Mouse (Mus musculus): ENCODE results near the gene Fblim1.
A peak's percentile ranks its signal among the peaks of the same experiment; 100 is the strongest.
"Not testable (repeated sequence)": the region's sequence is repeated elsewhere in the genome, so short reads cannot be mapped to it uniquely, and the experiment has no call there.

The Fblim1 gene

DNA sequence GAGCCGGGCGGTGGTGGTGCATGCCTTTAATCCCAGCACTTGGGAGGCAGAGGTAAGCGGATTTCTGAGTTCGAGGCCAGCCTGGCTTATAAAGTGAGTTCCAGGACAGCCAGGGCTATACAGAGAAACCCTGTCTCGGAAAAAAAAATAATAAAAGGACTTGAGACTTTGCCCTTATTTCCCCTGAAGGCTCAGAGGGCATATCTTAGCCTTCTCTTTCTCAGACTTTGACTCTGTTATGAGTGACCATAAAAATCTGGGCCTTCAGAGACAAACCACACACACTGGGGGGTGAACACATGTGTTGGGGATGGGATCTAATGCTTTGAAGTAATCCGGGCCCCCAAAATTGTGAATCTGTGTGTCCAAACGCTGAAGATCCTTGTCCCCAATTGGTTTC, 38.7 kb downstream of the Fblim1 start:
- not testable (repeated sequence) for DNase-seq (ENCODE audit: low spot score)

DNA sequence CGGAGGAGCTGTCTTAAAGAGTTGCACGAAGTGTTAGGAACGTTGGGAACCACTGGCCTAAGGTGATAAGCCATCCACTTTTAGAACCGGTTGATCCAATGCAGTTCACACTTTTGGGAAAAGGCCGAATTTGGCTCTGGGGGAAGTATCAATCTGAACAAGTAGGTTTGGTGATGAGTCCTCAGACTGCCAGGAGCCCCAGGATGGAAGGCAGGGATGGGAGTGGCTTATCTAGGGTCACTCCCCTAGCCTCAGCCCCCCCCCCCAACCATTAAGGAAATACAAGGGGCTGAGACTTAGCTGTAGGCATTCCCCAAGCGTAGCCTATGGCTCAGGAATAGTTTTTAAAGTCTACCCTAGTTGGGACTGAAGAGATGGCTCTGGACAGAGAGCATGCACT, 39.7 kb downstream of the Fblim1 start:
- DNase-seq (ENCODE audit: low spot score), result no peak

DNA sequence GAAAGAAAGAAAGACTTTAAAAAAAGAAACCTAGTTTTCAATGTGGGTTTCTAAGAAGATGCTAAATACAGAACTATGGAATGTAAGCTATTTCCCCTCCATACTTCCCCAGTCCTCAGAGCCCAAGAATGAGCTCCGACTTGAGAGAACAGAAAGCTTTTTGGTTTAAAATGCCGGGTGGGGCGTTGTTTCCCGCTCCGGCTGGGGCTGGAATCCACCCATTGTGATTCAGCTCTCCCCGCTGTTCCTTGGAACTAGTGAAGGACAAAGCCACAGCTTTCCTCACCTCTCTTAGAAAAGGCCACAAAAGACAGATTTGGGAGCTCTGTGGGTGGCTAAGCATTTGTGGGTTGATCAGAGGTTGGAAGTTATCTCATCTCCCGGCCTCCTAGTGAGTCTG, 40.6 kb downstream of the Fblim1 start:
- peak; percentile 49 for DNase-seq (ENCODE audit: low spot score)

DNA sequence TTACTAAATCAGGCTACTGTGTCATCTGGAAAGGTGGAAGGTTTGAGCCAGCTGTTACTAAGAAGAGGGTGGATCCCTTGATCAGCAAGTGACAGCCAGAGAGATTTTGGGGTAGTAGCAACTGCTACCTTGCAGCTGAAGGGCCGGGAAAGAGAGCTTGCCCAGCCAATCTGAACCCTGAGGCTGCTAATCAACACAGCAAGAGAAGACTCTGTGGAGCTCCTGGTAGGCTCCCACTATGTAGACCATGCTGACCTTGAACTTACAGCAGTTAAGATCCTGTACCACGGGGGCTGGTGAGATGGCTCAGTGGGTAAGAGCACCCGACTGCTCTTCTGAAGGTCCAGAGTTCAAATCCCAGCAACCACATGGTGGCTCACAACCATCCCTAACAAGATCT, 41.2 kb downstream of the Fblim1 start:
- DNase-seq (ENCODE audit: low spot score), result no peak

DNA sequence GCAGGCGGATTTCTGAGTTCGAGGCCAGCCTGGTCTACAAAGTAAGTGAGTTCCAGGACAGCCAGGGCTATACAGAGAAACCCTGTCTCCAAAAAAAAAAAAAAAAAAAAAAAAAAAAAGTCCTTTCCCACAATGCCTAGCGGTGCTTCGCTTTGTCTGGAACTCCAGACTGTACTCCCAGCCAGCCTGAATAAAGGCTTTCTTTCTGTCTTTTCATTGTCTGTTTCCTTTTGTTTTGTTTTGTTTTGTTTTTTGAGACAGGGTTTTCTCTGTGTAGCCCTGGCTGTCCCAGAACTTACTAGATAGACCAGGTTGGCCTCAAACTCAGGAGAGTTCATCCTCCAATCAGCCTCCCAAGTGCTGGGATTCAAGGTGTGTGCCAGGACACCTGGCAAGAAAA, 41.7 kb downstream of the Fblim1 start:
- DNase-seq (ENCODE audit: low spot score), result no peak

DNA sequence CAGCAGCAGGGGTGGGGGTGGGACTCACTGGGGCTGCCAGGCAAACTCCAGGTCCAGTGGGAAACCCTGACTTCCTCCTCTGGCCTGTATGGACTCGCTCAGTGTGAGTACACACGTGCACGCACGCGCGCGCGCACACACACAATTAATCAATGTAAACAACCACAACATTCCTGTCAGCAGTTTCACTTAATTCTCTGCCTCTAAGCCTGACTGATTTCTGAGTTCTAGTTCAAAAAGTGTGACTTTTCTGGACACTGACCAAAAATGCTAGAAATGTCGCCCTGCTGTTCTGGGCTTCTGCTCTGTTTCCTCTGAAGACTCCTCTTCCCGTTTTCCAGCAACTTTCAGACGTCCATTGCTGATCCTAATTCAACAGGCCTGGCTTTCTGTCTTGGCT, 43.6 kb downstream of the Fblim1 start:
- DNase-seq (ENCODE audit: low spot score), result no peak

DNA sequence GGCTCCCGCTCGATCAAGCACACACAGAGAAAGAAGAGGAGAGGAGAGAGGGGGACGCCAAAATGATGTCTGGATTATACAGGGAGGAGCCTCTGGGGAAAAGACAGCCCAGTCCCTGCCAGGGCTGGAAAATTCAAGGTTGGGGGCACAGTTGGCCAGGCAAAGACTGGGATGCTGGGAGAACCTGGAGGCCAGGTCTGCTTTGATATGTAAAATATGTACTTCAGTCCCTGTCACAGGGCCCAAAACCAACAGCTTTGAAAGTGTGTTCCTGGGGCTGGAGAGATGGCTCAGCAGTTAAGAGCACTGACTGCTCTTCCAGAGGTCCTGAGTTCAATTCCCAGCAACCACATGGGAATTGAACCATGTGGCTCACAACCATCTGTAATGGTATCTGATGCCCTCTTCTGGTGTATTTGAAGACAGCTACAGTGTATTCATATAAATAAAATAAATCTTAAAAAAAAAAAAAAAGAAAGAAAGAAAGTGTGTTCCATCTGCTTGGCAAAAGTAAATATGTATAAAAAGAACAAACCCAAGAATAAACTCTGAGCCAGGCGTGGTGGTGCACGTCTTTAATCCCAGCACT, 44.5 kb downstream of the Fblim1 start:
- not testable (repeated sequence) for DNase-seq (ENCODE audit: low spot score)

DNA sequence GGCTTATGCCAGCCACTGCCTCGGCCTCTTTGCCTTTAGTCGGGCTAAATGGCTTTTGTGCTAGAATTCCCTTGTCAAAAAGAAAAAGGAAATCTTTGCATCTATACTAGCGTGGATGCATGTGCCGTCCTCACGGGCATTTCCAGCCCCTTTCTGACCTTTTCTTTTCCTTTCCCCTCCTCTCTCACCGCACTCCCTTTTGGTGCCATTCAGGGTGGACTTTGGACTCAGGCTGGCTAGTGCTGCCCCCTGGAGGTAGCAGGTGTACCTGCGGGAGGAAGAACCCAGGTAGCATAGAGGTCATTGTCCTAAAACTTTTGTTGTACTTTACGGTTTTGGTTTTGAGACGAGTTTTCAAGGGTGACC, 46.0 kb downstream of the Fblim1 start:
- DNase-seq (ENCODE audit: low spot score), result peak; percentile 90

DNA sequence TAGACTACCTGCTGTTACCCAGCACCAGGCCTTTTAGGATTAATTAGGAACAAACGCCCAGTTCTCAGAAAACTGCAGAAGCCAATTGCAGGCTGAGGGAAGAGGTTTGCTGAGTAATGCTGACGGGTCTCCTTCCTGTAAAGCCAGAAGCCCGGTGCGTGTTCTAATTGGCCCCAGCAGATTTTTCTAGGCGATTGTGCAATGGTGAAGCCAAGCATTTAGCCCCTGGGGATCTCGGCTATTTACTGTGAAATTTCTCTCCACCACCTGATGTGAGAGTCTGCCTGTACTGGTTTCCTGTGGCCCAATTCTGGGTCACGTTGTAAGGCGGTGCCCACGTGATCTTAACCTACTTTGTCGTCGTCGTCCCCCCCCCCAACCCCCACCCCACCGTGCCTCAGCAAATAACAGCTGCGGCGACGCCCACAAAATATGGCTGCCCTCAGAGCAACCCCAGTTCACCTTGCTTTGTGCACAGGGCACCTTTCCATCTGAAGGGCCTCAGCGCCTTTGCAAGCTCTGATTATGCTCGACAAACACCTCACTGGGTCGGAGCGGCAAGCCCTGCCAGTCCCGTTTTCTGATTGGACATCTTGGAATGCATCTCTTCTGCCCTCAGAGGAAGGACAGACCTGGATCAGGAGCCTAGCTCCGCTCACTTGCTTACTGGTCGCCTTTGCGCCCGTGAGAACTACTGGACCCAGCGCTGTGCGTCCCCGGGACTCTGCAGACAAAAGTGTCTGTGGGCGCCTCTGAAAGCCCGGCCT, 46.6 kb downstream of the Fblim1 start:
- peak; percentile 71 for DNase-seq (ENCODE audit: low spot score)

DNA sequence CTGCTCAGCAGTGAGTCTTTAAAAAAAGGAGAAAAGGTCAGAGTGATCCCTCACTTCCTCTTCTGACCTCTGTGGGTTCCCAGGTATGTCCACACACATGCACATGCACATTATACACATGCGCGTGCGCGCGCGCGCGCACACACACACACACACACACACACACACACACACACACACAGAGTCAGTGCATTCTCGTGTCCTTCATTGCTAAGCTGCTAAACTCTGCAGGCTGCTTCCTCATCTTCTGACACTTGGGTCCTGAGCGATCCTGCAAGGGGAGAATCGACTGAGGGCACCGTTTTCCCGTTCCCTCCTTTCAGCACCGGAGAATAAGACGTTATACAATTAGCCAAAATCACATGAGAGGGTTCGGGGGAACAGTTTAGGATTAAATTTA, 47.2 kb downstream of the Fblim1 start:
- no peak for DNase-seq (ENCODE audit: low spot score)

DNA sequence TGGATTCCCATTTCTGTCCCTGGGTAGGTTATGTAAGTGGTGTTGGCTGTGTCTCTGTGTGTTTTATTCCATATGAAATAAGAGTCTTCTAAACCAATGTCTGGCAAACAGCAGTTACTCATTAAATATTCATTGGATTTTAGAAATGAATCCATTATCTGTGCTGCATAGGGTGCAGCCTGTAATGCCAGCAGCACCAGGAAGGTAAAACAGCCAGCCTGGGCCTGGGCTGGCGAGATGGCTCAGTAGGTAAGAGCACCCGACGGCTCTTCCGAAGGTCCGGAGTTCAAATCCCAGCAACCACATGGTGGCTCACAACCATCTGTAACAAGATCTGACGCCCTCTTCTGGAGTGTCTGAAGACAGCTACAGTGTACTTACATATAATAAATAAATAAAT, 49.7 kb downstream of the Fblim1 start:
- not testable (repeated sequence) for DNase-seq (ENCODE audit: low spot score)

DNA sequence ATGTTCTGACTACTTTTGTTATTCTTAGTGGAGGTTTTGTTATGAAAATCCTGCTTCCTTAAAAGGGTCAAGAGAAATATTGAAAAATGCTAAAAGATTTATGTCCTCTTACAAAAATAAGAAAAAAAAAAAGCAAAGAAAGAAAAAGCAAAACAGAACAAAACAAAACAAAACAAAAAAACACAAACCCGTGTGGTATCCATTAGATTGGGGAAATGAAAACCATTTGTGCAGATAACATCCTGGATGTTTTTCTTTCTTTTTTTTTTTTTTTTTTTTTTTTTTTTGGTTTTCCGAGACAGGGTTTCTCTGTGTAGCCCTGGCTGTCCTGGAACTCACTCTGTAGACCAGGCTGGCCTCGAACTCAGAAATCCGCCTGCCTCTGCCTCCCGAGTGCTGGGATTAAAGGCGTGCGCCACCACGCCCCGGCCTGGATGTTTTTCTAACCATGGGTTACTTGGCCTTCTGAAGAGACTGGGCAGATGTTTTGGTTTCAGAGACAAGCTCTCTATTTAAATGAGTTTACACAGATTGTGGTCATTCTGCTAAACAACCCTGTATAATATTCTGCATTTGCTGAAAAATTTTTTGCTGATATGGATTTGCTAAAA, 51.5 kb downstream of the Fblim1 start:
- DNase-seq (ENCODE audit: low spot score), result not testable (repeated sequence)

DNA sequence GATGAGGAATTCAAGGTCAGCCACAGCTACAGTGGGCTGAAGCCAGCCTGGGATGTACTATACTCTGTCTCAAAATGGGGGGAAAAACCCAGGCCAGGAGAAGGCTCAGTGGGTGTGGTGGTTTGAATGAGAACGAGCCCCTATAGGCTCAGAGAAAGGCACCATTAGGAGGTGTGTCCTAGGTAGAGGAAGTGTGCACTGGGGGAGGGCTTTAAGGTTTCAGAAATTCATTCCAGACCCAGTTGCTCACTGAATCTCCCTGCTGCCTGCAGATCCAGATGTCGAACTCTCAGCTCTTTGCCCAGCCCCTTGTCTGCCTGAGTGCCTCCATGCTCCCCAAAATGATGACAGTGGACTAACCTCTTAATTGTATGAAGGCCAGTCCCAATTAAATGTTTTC, 53.4 kb downstream of the Fblim1 start:
- no peak for DNase-seq (ENCODE audit: low spot score)

DNA sequence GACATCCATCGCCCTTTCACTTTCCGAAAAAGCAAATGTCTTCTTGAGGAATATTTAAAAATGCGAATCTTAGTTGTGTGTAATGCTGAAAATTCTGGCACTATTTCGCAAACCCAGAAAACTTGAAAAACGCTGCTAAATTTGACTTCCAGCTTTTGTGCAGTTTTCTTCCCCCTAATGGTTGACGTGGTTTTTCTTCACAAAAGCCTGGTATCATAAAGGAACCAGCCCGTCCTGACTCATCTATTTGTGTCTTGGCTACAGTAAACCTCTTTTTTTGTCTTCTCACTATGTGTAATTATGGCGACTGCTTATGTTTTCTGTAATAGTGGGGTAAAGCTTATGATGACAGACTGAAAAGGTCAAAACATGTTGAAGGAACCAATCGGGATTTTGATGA, 58.6 kb downstream of the Fblim1 start:
- no peak for DNase-seq (ENCODE audit: low spot score)

DNA sequence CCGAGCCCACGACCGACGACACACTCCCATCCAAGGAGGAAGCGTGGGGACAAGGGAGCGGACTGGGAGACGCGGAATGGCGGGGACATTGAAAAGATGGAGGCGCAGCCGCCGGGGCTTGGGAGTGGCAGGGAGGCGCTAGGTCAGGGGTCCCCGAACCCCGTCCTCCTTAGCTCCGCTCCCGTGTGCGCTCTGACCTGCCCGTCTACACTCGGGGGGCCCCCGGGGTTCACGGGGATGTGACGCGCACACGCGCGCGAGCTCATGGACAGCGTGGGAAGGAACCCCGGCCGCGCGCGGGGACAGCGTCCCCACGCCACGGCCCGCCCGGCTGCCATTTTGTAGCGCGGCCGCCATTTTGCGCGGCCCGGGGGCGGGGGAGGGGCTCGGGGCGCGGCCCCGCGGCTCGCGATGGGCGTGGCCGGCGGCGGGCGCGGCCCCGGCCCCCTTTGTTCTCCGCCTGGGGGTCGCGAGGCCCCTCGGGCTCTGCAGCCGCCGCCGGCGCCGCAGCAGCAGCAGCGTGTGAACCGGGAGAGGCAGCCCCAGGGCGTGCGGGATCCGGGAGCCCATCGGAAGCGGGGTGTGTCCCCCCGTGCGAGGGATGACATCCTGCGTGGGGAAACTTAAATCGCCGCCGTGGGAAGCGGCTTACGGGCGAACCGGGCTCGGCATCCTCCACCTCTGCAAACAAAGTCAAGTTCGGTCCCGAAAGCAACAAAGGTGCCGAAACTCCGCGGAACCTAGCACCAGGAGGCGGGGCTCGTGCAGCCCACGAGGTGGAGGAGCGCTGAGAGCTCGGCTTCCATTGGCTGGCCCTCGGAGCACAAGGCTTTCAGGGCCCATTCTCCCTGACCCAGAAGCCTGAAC, 59.3 kb downstream of the Fblim1 start:
- peak; percentile 87 for DNase-seq (ENCODE audit: low spot score)

DNA sequence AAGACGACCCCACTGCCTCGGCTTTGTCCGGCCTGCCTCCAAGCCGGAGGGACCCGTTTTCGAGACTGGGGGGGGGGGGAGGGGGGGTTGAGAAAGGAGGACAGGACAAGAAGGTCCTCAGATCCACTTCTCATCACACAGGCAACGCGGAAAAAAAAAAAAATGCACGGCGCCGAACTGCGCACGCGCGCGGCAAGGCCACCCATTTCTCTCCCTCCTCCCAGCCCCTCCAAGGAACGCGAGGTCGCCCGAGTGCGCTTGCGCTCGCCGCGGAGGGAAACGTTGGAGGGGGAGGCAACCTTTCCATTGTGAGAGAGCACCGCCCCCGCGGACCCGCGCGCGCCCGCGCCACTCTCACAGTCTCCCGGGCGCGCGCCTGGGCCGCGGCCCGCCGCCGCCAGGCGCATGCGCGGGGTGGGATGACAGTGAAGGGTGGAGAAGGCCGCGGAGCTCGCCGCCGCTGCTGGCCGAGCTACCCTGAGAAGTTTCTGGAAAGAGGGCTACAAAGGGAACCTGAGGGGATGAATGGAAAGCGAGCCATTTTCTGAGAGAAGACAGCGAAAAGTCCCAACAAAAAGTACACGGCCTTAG, 60.1 kb downstream of the Fblim1 start:
- DNase-seq (ENCODE audit: low spot score), result peak; percentile 99

DNA sequence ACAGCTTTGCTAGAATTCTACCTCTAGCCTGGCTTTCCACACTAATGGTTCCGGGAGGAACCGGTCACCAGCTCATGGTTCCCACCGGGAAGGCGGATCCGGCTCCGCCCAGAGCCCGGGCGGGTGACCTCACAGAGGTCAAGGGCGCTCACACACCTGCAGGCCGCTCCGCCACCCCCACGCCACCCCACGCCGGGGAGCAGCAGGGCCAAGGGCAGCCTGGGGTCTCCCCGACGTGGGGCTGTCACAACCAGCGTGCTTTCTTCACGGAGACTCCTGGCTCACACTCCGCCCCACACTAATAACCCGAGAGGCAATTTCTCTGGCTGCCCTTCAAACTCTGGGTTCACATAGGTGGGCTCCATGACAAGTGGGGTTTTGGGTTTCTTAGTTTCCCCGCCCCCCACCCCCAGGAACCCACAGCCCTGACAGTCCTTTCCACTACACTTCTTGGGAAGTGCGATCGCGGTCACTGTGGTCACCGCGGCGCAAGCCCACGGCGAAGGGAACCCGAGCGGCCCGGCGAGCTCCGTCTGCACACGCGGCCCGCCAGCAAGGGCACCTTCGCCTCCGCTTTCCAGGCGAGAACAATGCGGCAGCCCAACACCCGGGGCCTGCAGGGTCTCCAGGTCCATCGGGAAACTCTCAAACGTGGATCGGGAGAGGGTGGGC, 60.7 kb downstream of the Fblim1 start:
- DNase-seq (ENCODE audit: low spot score), result peak; percentile 84

DNA sequence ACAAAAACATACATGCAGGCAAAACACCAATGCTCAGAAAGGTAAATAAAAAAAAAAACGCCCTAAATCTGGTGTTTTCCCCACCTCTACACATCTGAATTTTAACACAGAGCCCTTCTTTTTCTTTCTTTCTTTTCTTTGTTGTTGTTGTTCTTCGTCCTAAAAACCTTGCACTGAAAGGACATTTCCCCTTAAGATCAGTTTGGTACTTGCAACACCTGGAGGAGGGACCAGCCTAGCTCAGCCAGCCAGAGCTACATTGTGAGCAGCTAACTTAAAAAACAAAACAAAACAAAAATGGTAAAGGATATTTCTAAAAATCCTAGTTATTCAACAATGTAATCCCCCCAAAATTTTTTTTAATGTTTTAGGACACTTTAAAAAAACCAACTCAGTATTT, 61.4 kb downstream of the Fblim1 start:
- DNase-seq (ENCODE audit: low spot score), result no peak

DNA sequence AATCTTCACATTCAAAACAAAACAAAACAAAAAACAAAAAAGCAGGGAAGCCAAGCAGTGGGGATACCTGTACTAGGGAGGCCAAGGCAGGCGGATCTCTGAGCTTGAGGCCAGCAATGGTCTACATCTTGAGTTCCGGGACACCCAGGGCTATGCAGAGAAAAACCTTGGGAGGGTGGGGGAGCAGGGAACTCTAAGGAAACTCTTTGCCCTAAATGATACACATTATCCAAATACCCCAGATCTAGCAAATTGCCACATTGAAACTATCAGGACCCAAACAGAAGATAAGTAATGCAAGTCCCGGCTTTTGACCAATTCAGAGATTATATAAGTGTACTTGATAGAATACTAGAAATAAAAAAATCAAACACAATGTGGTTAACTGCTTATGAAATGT, 62.3 kb downstream of the Fblim1 start:
- no peak for DNase-seq (ENCODE audit: low spot score)

DNA sequence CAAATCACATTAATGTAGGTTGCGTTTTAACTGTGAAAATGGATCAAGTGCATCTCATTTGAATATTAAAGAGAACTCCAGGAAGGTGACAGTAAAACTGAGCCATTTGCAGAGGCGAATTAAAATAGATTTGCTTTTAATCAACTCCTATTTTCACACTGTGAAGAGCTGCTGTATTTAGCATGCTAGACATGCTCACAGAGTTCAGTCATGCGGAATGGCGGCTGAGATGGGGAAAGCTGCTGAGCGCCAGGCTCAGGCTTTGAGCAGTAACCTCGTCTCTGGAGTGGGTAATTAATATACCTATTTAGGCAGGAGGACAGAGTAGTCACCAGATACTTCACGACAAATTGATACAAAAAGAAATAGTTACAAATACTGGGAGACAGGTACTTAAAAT, 64.0 kb downstream of the Fblim1 start:
- no peak for DNase-seq (ENCODE audit: low spot score)

DNA sequence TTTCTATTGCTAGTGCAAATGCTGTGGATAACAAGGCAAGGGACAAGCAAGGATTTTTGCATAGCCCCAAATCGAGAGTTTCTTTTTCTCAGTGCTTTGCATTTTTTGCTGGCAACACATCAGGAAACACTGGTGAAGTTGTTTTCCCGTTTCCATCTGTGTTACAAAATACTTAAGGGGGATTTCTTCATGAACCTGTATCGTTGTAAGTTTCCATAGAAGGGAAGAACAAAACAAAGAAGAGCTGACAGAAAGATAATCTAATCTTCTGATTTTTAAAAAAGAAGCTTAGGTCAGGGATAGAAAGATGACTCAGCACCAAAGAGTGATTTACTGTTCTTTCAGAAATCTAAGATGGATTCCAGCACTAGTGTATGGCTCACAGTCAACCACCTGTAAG, 65.1 kb downstream of the Fblim1 start:
- DNase-seq (ENCODE audit: low spot score), result no peak
